Mouse (Mus musculus) lung, postnatal 0 days (tissue): ENCODE results near the gene Fxr2.

Experiments used
- CTCF ChIP-seq: IDR thresholded peaks from 2 replicates; pipeline ENCODE4 v1.5.1; 2016; ENCODE audit warnings: antibody characterized with exemption, mild to moderate bottlenecking
- EP300 ChIP-seq: IDR thresholded peaks from 2 replicates; pipeline ENCODE4 v1.6.1; 2016; ENCODE audit warnings: antibody characterized with exemption, mild to moderate bottlenecking, control low read depth

DNA sequence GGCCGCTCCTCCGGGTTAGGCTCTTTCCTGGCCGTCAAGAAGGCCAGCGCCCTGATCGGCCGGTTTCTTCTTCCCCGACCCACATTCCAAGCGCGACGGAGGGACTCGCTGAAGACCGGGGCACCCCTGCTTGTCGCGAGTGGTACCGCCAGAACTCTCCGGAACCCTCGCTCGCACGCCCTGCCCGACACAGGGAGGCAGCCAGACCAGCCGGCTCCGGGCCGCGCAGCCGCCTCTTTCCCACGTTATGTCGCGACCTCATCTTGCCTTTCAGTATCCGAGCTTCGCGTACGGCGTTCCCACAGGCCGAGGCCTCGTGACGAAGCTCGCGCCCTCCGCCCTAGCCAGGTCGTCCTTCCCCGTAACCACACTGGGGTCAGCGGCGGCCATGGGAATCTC, 38.9 kb downstream of the Fxr2 start:
- no peak for TF ChIP-seq CTCF
- TF ChIP-seq EP300 = no peak
